Mouse (Mus musculus) hindbrain, embryonic 10.5 days (tissue): Measurements from ENCODE around the gene Ptpra. TPM values are rescaled to one million over a fixed set of nuclear protein-coding genes. Genes with fewer than 3 reads are reported as not detected.
A peak's percentile ranks its signal among the peaks of the same experiment; 100 is the strongest.

Experiments used
- DNase-seq: peaks from one replicate; pipeline ENCODE4 v3.0.0-alpha.2; 2017; ENCODE audit warnings: low spot score
- H3K27ac ChIP-seq: fragments of 300-500 bp; sonication (generic); 2 replicates; pipeline ENCODE4 v1.5.1; 2016; ENCODE audit warnings: mild to moderate bottlenecking, moderate library complexity
- H3K27me3 ChIP-seq: fragments of 300-500 bp; sonication (generic); 2 replicates; pipeline ENCODE4 v1.6.1; 2016; ENCODE audit warnings: mild to moderate bottlenecking; ENCODE audit not compliant: poor library complexity, insufficient read depth, severe bottlenecking
- H3K36me3 ChIP-seq: fragments of 300-500 bp; sonication (generic); 2 replicates; pipeline ENCODE4 v1.6.1; 2016; ENCODE audit warnings: mild to moderate bottlenecking, moderate library complexity
- H3K4me1 ChIP-seq: fragments of 300-500 bp; sonication (generic); replicated peaks from 2 replicates; pipeline ENCODE4 v1.6.1; 2016; ENCODE audit warnings: mild to moderate bottlenecking
- H3K4me3 ChIP-seq: fragments of 300-500 bp; sonication (generic); 2 replicates; pipeline ENCODE4 v1.5.1; 2016; ENCODE audit warnings: mild to moderate bottlenecking, moderate library complexity
- H3K9me3 ChIP-seq: fragments of 300-500 bp; sonication (generic); 2 replicates; pipeline ENCODE4 v1.6.1; 2016; ENCODE audit warnings: mild to moderate bottlenecking, moderate library complexity
- WGBS: fragments of 180-500 bp; shearing (Covaris S2); methylation state at CpG from one replicate; pipeline ENCODE4 v1.1.7; 2016; 5-methylcytosine and 5-hydroxymethylcytosine counted together
- polyA plus RNA-seq: library from polyadenylated mRNA; unstranded; fragments of >200 nt; fragmentation: Nextera tagmentation; extraction: Ambion mirVana; gene quantifications from 2 replicates; pipeline ENCODE4 v1.2.1, GENCODE M21; 2016

Gene Ptpra
- polyA plus RNA-seq, 1 experiment from 2014 or later, result 86.7 TPM

GRCm38 (mm10) chr2:130577021-130577420 is 126.9 kb downstream of the Ptpra start:
- Histone ChIP-seq H3K4me1 (peaks cover 36% of the 10 kb centered on the region), H3K4me3 (peak overlapping the region; percentile 41; the same call in 1 of the 2 replicates), H3K27ac (no peak overlapping the region), H3K27me3 (peaks cover 94% of the 10 kb centered on the region), H3K9me3 (peaks cover 4% of the 10 kb centered on the region; the same call in 1 of the 2 replicates), H3K36me3 (no peaks in the 10 kb centered on the region)
- 3% methylated on average over 9 of the region's 9 CpGs for WGBS
- DNase-seq, result peak; percentile 26

GRCm38 (mm10) chr2:130577632-130578031 is 127.6 kb downstream of the Ptpra start:
- DNase-seq, result peak; percentile 36
- peak overlapping the region; percentile 41 for H3K4me3 ChIP-seq

GRCm38 (mm10) chr2:130578148-130578547 is 128.1 kb downstream of the Ptpra start:
- Histone ChIP-seq H3K36me3 (no peaks in the 10 kb centered on the region), H3K9me3 (peaks cover 4% of the 10 kb centered on the region; the same call in 1 of the 2 replicates), H3K27ac (no peak overlapping the region), H3K4me1 (peaks cover 40% of the 10 kb centered on the region), H3K4me3 (no peak overlapping the region), H3K27me3 (peaks cover 100% of the 10 kb centered on the region)
- DNase-seq, result peak; percentile 69
- WGBS, result 8% methylated on average over 11 of the region's 11 CpGs

More at GRCm38 (mm10) chr2:130577632-130578031, 127.6 kb downstream of the Ptpra start:
- H3K27ac ChIP-seq, result no peak overlapping the region
- 3% methylated on average over 12 of the region's 12 CpGs for WGBS
- H3K36me3 ChIP-seq, result no peaks in the 10 kb centered on the region
- H3K9me3 ChIP-seq, result peaks cover 4% of the 10 kb centered on the region; the same call in 1 of the 2 replicates
- peaks cover 95% of the 10 kb centered on the region for H3K27me3 ChIP-seq
- H3K4me1 ChIP-seq, result peaks cover 40% of the 10 kb centered on the region

GRCm38 (mm10) chr2:130579791-130580190 is 129.7 kb downstream of the Ptpra start:
- peaks cover 98% of the 10 kb centered on the region for H3K27me3 ChIP-seq
- H3K4me3 ChIP-seq, result no peak overlapping the region
- peaks cover 4% of the 10 kb centered on the region; the same call in 1 of the 2 replicates for H3K9me3 ChIP-seq
- H3K36me3 ChIP-seq, result no peaks in the 10 kb centered on the region
- peak; percentile 3 for DNase-seq
- no peak overlapping the region for H3K27ac ChIP-seq
- WGBS, result 6% methylated on average over 8 of the region's 8 CpGs
- peaks cover 40% of the 10 kb centered on the region for H3K4me1 ChIP-seq

DNA sequence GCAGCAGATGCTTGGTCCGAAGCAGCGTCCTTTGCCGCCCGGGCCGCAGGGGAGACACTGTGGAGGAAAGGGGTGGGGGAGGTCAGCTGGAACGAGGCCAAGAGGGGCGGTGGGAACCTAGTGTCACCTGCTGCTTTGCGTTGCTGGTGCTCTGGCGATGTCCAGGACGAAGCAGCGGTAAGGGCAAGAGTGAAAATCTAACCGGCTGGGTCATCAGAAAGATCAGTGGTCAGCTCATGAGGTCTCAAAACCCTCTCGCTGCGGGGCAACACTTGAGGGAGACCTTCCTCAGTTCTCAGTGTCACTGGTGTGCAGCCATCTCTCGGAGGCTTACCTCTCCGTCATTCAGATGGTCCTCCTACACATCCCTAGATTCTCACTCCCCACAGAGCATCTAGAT is 131.1 kb downstream of the Ptpra start:
- H3K36me3 ChIP-seq, result no peaks in the 10 kb centered on the region
- WGBS, result 3% methylated on average over 16 of the region's 16 CpGs
- 0 out of 2 replicates have a peak overlapping the region, but pooled peaks have one; percentile 18 for H3K27ac ChIP-seq
- H3K4me1 ChIP-seq, result peaks cover 38% of the 10 kb centered on the region
- peak overlapping the region; percentile 46 for H3K4me3 ChIP-seq
- H3K27me3 ChIP-seq, result peaks cover 84% of the 10 kb centered on the region
- DNase-seq, result peak; percentile 15
- H3K9me3 ChIP-seq, result peaks cover 4% of the 10 kb centered on the region; the same call in 1 of the 2 replicates

GRCm38 (mm10) chr2:130582552-130582951 is 132.5 kb downstream of the Ptpra start, which contains the start of gene Avp:
Gene Avp (minus strand): TSS chr2:130582554.
- H3K9me3 ChIP-seq, result peaks cover 4% of the 10 kb centered on the region; the same call in 1 of the 2 replicates
- no peak for DNase-seq
- peak within 1 kb of the TSS; percentile 46; the same call in 1 of the 2 replicates for H3K4me3 ChIP-seq
- H3K27ac ChIP-seq, result no peak within 1 kb of the TSS
- H3K27me3 ChIP-seq, result peaks cover 70% of the 10 kb centered on the region
- 38% methylated on average over 10 of the region's 10 CpGs for WGBS
- peaks cover 24% of the 10 kb centered on the region for H3K4me1 ChIP-seq
- no peaks in the 10 kb centered on the region for H3K36me3 ChIP-seq

DNA sequence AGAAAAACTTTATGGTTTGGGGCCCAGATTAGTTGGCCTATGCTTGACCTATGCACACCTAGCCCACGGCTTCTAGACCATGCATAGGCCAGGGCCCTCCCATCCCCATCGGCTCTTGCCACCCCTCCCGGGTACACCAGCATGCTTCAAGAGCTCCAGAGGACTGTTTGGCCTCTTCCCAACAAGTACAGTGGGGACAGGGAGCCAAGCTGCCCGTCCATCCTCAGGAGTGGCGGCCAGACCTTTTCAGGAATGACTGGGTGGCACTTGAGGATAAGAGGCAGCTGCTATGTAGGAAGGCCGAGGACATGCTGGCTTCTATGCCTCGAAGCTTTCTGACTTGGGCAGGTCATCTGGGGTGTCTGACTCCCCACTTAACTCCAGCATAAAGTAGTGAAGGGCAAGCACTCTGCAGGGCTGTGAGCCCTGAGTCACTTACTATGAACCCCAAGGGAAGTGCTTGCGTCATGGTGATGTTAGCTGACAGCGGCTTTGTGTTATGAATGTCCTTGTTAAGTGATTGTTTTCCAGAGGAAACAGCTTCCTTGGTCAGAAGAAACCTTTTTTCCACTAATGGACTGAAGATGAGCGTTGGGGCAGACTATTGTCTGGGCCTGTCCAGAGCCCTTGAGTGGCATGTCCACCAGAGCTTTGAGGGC is 134.0 kb downstream of the Ptpra start:
- no peak overlapping the region for H3K27ac ChIP-seq
- H3K4me1 ChIP-seq, result peaks cover 22% of the 10 kb centered on the region
- no peak for DNase-seq
- 0 out of 2 replicates have a peak, but pooled peaks cover 2% of the 10 kb centered on the region for H3K36me3 ChIP-seq
- no peaks in the 10 kb centered on the region for H3K9me3 ChIP-seq
- WGBS, result 86% methylated on average over 10 of the region's 10 CpGs
- no peak overlapping the region for H3K4me3 ChIP-seq
- peaks cover 56% of the 10 kb centered on the region for H3K27me3 ChIP-seq

- Histone ChIP-seq H3K9me3 (no peaks in the 10 kb centered on the region), H3K27me3 (peaks cover 36% of the 10 kb centered on the region), H3K4me1 (peaks cover 13% of the 10 kb centered on the region), H3K4me3 (no peak overlapping the region), H3K27ac (no peak overlapping the region), H3K36me3 (peaks cover 13% of the 10 kb centered on the region)
- DNase-seq, result no peak
- WGBS, result 94% methylated on average over 6 of the region's 6 CpGs
These were observed 135.9 kb downstream of the Ptpra start for GRCm38 (mm10) chr2:130586016-130586415.

- Histone ChIP-seq H3K27me3 (peaks cover 12% of the 10 kb centered on the region), H3K4me1 (peaks cover 6% of the 10 kb centered on the region), H3K4me3 (no peak overlapping the region), H3K9me3 (no peaks in the 10 kb centered on the region), H3K27ac (no peak overlapping the region), H3K36me3 (peaks cover 34% of the 10 kb centered on the region)
- 83% methylated on average over 2 of the region's 2 CpGs for WGBS
- DNase-seq, result no peak
These were observed 138.3 kb downstream of the Ptpra start for GRCm38 (mm10) chr2:130588373-130588772.

DNA sequence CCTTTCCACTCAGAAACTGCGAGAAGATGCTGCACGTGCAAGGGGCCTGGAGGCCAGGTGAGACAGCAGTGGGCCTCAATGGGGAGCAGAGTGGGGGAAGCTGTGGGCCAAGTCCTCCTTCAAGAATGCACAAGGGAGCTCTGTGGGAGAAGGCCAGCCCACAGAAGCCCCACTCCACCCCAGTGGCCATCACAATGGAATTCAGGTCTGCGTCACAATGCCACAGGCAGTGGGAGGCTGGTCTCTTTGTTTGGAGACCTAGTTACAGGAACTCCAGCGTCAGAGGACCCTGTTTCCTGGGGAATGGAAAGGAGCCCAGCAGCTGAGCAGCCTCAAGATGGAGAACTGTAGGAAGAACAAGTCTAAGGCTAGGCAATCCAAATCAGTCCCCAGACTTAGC is 139.1 kb downstream of the Ptpra start:
- Histone ChIP-seq H3K27me3 (peaks cover 4% of the 10 kb centered on the region), H3K4me1 (peaks cover 6% of the 10 kb centered on the region), H3K27ac (no peak overlapping the region), H3K9me3 (no peaks in the 10 kb centered on the region), H3K4me3 (no peak overlapping the region), H3K36me3 (peaks cover 41% of the 10 kb centered on the region)
- 60% methylated on average over 4 of the region's 4 CpGs for WGBS
- DNase-seq, result no peak

GRCm38 (mm10) chr2:130589761-130590160 is 139.7 kb downstream of the Ptpra start:
- no peak for DNase-seq
- Histone ChIP-seq H3K27me3 (no peaks in the 10 kb centered on the region), H3K27ac (no peak overlapping the region), H3K4me1 (peaks cover 6% of the 10 kb centered on the region), H3K4me3 (no peak overlapping the region), H3K36me3 (peaks cover 45% of the 10 kb centered on the region), H3K9me3 (no peaks in the 10 kb centered on the region)
- 96% methylated on average over 2 of the region's 2 CpGs for WGBS

GRCm38 (mm10) chr2:130591016-130591415 is 140.9 kb downstream of the Ptpra start:
- Histone ChIP-seq H3K36me3 (peaks cover 58% of the 10 kb centered on the region), H3K27me3 (no peaks in the 10 kb centered on the region)
- WGBS, result 90% methylated on average over 2 of the region's 2 CpGs

GRCm38 (mm10) chr2:130595596-130595995 is 145.5 kb downstream of the Ptpra start:
- Histone ChIP-seq H3K9me3 (no peaks in the 10 kb centered on the region), H3K4me3 (no peak overlapping the region), H3K27ac (no peak overlapping the region), H3K4me1 (no peaks in the 10 kb centered on the region), H3K27me3 (no peaks in the 10 kb centered on the region), H3K36me3 (peaks cover 94% of the 10 kb centered on the region)
- 86% methylated on average over 1 of the region's 1 CpGs for WGBS
- no peak for DNase-seq

More at GRCm38 (mm10) chr2:130591016-130591415, 140.9 kb downstream of the Ptpra start:
- H3K9me3 ChIP-seq, result no peaks in the 10 kb centered on the region
- no peak overlapping the region for H3K27ac ChIP-seq
- H3K4me3 ChIP-seq, result no peak overlapping the region
- H3K4me1 ChIP-seq, result peaks cover 6% of the 10 kb centered on the region
- no peak for DNase-seq
